Mouse (Mus musculus) MEL (cell line): ENCODE measurements around the gene Bola3. TPM values are rescaled to one million over a fixed set of nuclear protein-coding genes. Genes with fewer than 3 reads are reported as not detected.

Source experiments
- DNase-seq: peaks from one replicate; pipeline ENCODE4 v3.0.0; 2011; ENCODE audit warnings: low read depth, low spot score
- H3K27ac ChIP-seq: 2 replicates; pipeline ENCODE4 v1.5.1; 2012; ENCODE audit warnings: low read depth, mild to moderate bottlenecking, control low read depth, low read length, moderate library complexity; ENCODE audit not compliant: control insufficient read depth
- H3K27me3 ChIP-seq, 2 experiments: fragments of 150-350 bp in 1 of 2; sonication (generic) in 1 of 2; 2 replicates each; pipeline ENCODE4 v1.6.1; 2012; ENCODE audit warnings: low read length in 2 of 2, mild to moderate bottlenecking in 2 of 2, improper control_type of control experiment in 1 of 2, moderate library complexity in 1 of 2; ENCODE audit not compliant: insufficient read depth in 2 of 2, control insufficient read depth in 1 of 2
- H3K36me3 ChIP-seq, 2 experiments: 2 replicates each; pipeline ENCODE4 v1.6.1; 2012 to 2014; ENCODE audit warnings: low read length in 2 of 2, improper control_type of control experiment in 1 of 2, inconsistent platforms in 1 of 2, mild to moderate bottlenecking in 1 of 2; ENCODE audit not compliant: insufficient read depth in 2 of 2, control insufficient read depth in 1 of 2
- H3K4me1 ChIP-seq, 2 experiments: fragments of 150-350 bp in 1 of 2; sonication (generic) in 1 of 2; 2 replicates each; pipeline ENCODE4 v1.6.1; 2012; ENCODE audit warnings: low read length in 2 of 2, improper control_type of control experiment in 1 of 2, mild to moderate bottlenecking in 1 of 2; ENCODE audit not compliant: insufficient read depth in 2 of 2, control insufficient read depth in 1 of 2
- H3K4me3 ChIP-seq, 2 experiments: fragments of 150-350 bp in 1 of 2; sonication (generic) in 1 of 2; 2 replicates each; pipeline ENCODE4 v1.5.1; 2012; ENCODE audit warnings: low read depth in 2 of 2, low read length in 2 of 2, mild to moderate bottlenecking in 2 of 2, moderate library complexity in 2 of 2, control low read depth in 1 of 2, improper control_type of control experiment in 1 of 2; ENCODE audit not compliant: control insufficient read depth in 1 of 2, insufficient read depth in 1 of 2
- H3K79me2 ChIP-seq: 2 replicates; pipeline ENCODE4 v1.6.1; 2012; ENCODE audit warnings: mild to moderate bottlenecking, low read length, moderate library complexity; ENCODE audit not compliant: control insufficient read depth, poor library complexity, insufficient read depth
- H3K9ac ChIP-seq: 2 replicates; pipeline ENCODE4 v1.6.1; 2012; ENCODE audit warnings: low read depth, mild to moderate bottlenecking, control low read depth, low read length, moderate library complexity; ENCODE audit not compliant: control insufficient read depth, poor library complexity, severe bottlenecking
- H3K9me3 ChIP-seq: fragments of 150-350 bp; sonication (generic); replicated peaks from 2 replicates; pipeline ENCODE4 v1.6.1; 2012; ENCODE audit warnings: mild to moderate bottlenecking, low read length, improper control_type of control experiment, moderate library complexity; ENCODE audit not compliant: insufficient read depth
- CHD1 ChIP-seq: IDR thresholded peaks from 2 replicates; pipeline ENCODE4 v1.6.1; 2012; ENCODE audit warnings: low read depth, mild to moderate bottlenecking, inconsistent platforms, low read length, improper control_type of control experiment
- CTCF ChIP-seq, 3 experiments: IDR thresholded peaks in 2 of 3; conservative IDR thresholded peaks in 1 of 3; 2 replicates each; pipeline ENCODE4 v1.5.1; 2011 to 2012; ENCODE audit warnings: low read length in 3 of 3, low read depth in 2 of 3, mild to moderate bottlenecking in 2 of 3, improper control_type of control experiment in 1 of 3, inconsistent platforms in 1 of 3, mixed read lengths in 1 of 3, moderate library complexity in 1 of 3; ENCODE audit not compliant: control insufficient read depth in 1 of 3, insufficient read depth in 1 of 3, poor library complexity in 1 of 3, severe bottlenecking in 1 of 3
- E2F4 ChIP-seq: IDR thresholded peaks from 2 replicates; pipeline ENCODE4 v1.6.1; 2011; ENCODE audit warnings: low read depth, low read length, improper control_type of control experiment, borderline replicate concordance
- EP300 ChIP-seq, 2 experiments: IDR thresholded peaks; 2 replicates each; pipeline ENCODE4 v1.6.1; 2011; ENCODE audit warnings: improper control_type of control experiment in 2 of 2, low read length in 2 of 2, low read depth in 1 of 2, mild to moderate bottlenecking in 1 of 2
- ETS1 ChIP-seq: IDR thresholded peaks from 2 replicates; pipeline ENCODE4 v1.6.1; 2012; ENCODE audit warnings: low read depth, mild to moderate bottlenecking, inconsistent platforms, low read length, improper control_type of control experiment, moderate library complexity
- GABPA ChIP-seq: IDR thresholded peaks from 2 replicates; pipeline ENCODE4 v1.6.1; 2012; ENCODE audit warnings: low read depth, mild to moderate bottlenecking, inconsistent platforms, low read length, improper control_type of control experiment, moderate library complexity
- GATA1 ChIP-seq: IDR thresholded peaks from 2 replicates; pipeline ENCODE4 v1.6.1; 2011; ENCODE audit warnings: low read depth, low read length, improper control_type of control experiment
- JUND ChIP-seq: IDR thresholded peaks from 2 replicates; pipeline ENCODE4 v1.6.1; 2011; ENCODE audit warnings: low read depth, mild to moderate bottlenecking, improper control_type of control experiment, low read length
- KAT2A ChIP-seq: conservative IDR thresholded peaks from 2 replicates; pipeline ENCODE4 v1.6.1; 2012; ENCODE audit warnings: low read depth, low read length, improper control_type of control experiment, inconsistent platforms
- MAX ChIP-seq: IDR thresholded peaks from 2 replicates; pipeline ENCODE4 v1.6.1; 2011; ENCODE audit warnings: low read length, improper control_type of control experiment
- MAZ ChIP-seq: IDR thresholded peaks from 2 replicates; pipeline ENCODE4 v1.6.1; 2012; ENCODE audit warnings: low read depth, mild to moderate bottlenecking, inconsistent platforms, low read length, improper control_type of control experiment
- MEF2A ChIP-seq: IDR thresholded peaks from 2 replicates; pipeline ENCODE4 v1.6.1; 2014; ENCODE audit warnings: low read depth, mild to moderate bottlenecking, inconsistent platforms, low read length, improper control_type of control experiment; ENCODE audit not compliant: poor library complexity, insufficient replicate concordance, severe bottlenecking; ENCODE audit errors: extremely low read depth
- MXI1 ChIP-seq: IDR thresholded peaks from 2 replicates; pipeline ENCODE4 v1.6.1; 2011; ENCODE audit warnings: mild to moderate bottlenecking, low read depth, low read length, improper control_type of control experiment
- MYB ChIP-seq: IDR thresholded peaks from 2 replicates; pipeline ENCODE4 v1.6.1; 2011; ENCODE audit warnings: mild to moderate bottlenecking, low read depth, low read length, improper control_type of control experiment
- POLR2AphosphoS2 ChIP-seq: IDR thresholded peaks from 2 replicates; pipeline ENCODE4 v1.6.1; 2011; ENCODE audit warnings: low read length, improper control_type of control experiment
- POLR2AphosphoS5 ChIP-seq: IDR thresholded peaks from 2 replicates; pipeline ENCODE4 v1.6.1; 2012; ENCODE audit warnings: low read depth, borderline replicate concordance, mild to moderate bottlenecking, inconsistent platforms, low read length, moderate library complexity, mixed read lengths
- RAD21 ChIP-seq: IDR thresholded peaks from 2 replicates; pipeline ENCODE4 v1.6.1; 2011; ENCODE audit warnings: mild to moderate bottlenecking, low read depth, low read length, improper control_type of control experiment
- RCOR1 ChIP-seq: IDR thresholded peaks from 2 replicates; pipeline ENCODE4 v1.6.1; 2012; ENCODE audit warnings: low read depth, mild to moderate bottlenecking, inconsistent platforms, low read length, improper control_type of control experiment
- SIN3A ChIP-seq: IDR thresholded peaks from 2 replicates; pipeline ENCODE4 v1.6.1; 2012; ENCODE audit warnings: low read length, improper control_type of control experiment, inconsistent platforms
- SMC3 ChIP-seq: IDR thresholded peaks from 2 replicates; pipeline ENCODE4 v1.6.1; 2011; ENCODE audit warnings: low read depth, low read length, improper control_type of control experiment
- TAL1 ChIP-seq: IDR thresholded peaks from 2 replicates; pipeline ENCODE4 v1.6.1; 2012; ENCODE audit warnings: mild to moderate bottlenecking, inconsistent platforms, low read length, moderate library complexity, mixed read lengths
- UBTF ChIP-seq: IDR thresholded peaks from 2 replicates; pipeline ENCODE4 v1.6.1; 2012; ENCODE audit warnings: low read depth, mild to moderate bottlenecking, inconsistent platforms, low read length, improper control_type of control experiment, moderate library complexity, borderline replicate concordance; ENCODE audit not compliant: insufficient read depth
- USF1 ChIP-seq: IDR thresholded peaks from 2 replicates; pipeline ENCODE4 v1.6.1; 2014; ENCODE audit warnings: low read depth, mild to moderate bottlenecking, inconsistent platforms, low read length, improper control_type of control experiment, moderate library complexity
- USF2 ChIP-seq, 2 experiments: IDR thresholded peaks; 2 replicates each; pipeline ENCODE4 v1.6.1; 2011 to 2012; ENCODE audit warnings: improper control_type of control experiment in 2 of 2, low read length in 2 of 2, borderline replicate concordance in 1 of 2, inconsistent platforms in 1 of 2, low read depth in 1 of 2, mild to moderate bottlenecking in 1 of 2; ENCODE audit not compliant: insufficient read depth in 1 of 2
- ZC3H11A ChIP-seq: IDR thresholded peaks from 2 replicates; pipeline ENCODE4 v1.6.1; 2012; ENCODE audit warnings: low read depth, mild to moderate bottlenecking, inconsistent platforms, low read length, improper control_type of control experiment
- ZKSCAN1 ChIP-seq: IDR thresholded peaks from 2 replicates; pipeline ENCODE4 v1.6.1; 2012; ENCODE audit warnings: low read depth, mild to moderate bottlenecking, inconsistent platforms, low read length, improper control_type of control experiment, moderate library complexity
- ZMIZ1 ChIP-seq: IDR thresholded peaks from 2 replicates; pipeline ENCODE4 v1.6.1; 2012; ENCODE audit warnings: low read depth, mild to moderate bottlenecking, inconsistent platforms, low read length, improper control_type of control experiment, moderate library complexity
- ZNF384 ChIP-seq: IDR thresholded peaks from 2 replicates; pipeline ENCODE4 v1.6.1; 2012; ENCODE audit warnings: low read depth, mild to moderate bottlenecking, inconsistent platforms, low read length, improper control_type of control experiment
- polyA plus RNA-seq, 2 experiments: library from polyadenylated mRNA; stranded (reverse) in 1 of 2; unstranded in 1 of 2; fragments of >175 nt in 1 of 2; fragments of >200 nt in 1 of 2; gene quantifications; 2 replicates each; pipeline versions ENCODE4 v1.2.1 to v1.2.4; 2012; ENCODE audit warnings: low replicate concordance in 2 of 2, low read depth in 1 of 2; ENCODE audit not compliant: insufficient read length in 2 of 2, insufficient read depth in 1 of 2, missing spikeins in 1 of 2
- total RNA-seq: library from RNA; depleted of rRNA; stranded (reverse); fragments of 300-350 nt; gene quantifications from 2 replicates; pipeline ENCODE4 v1.2.3, GENCODE M21; 2012

Gene Bola3
- total and polyA plus RNA-seq, 3 experiments: 55.2 to 211 TPM; not detected in 1

DNA sequence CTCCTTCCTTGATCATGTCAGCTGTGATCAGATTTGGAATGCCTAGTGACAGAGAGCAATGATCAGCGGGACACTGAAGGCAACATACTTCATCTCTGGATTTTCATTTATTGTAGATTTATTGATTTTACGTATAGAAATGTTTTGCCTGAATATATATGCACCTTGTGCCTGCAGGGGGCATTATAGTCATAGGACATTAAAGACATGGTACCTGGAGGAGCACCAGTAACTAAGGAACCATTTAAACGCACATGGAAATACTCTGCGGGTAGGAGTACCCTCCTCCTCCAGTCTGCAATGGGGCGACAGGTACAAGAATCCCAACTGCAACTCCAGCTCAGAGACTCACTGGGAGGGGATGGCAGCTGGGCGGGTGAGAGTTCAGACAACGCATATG lies 39.9 kb upstream of the Bola3 start:
- no peaks in the 10 kb centered on the region for H3K4me1 ChIP-seq
- H3K27ac ChIP-seq: no peak overlapping the region
- H3K9ac ChIP-seq: no peak overlapping the region
- DNase-seq: no peak
- H3K9me3 ChIP-seq: no peaks in the 10 kb centered on the region
- H3K27me3 ChIP-seq: no peaks in the 10 kb centered on the region
- peaks cover 6% of the 10 kb centered on the region; the same call in 1 of the 2 replicates for H3K79me2 ChIP-seq
- TF ChIP-seq RAD21 (peak; percentile 34), POLR2AphosphoS5 (no peak), SMC3 (peak; percentile 23; the same call in 1 of the 2 replicates), CTCF (IDR thresholded peaks at IDR 0.05 in 2 of 3, conservative IDR thresholded peaks at IDR 0.05 in 1 of 3; ENCODE audit: control insufficient read depth in 1 of 3, insufficient read depth in 1 of 3, low read depth in 2 of 3, low read length in 3 of 3, poor library complexity in 1 of 3, severe bottlenecking in 1 of 3) (peak in 1 of 3 experiments; percentile 36; a peak in 2 of 6 replicates)
- H3K36me3 ChIP-seq: peaks cover 0 to 39% of the 10 kb centered on the region in 2 experiments; a peak in 2 of 4 replicates
- H3K4me3 ChIP-seq: no peak overlapping the region

DNA sequence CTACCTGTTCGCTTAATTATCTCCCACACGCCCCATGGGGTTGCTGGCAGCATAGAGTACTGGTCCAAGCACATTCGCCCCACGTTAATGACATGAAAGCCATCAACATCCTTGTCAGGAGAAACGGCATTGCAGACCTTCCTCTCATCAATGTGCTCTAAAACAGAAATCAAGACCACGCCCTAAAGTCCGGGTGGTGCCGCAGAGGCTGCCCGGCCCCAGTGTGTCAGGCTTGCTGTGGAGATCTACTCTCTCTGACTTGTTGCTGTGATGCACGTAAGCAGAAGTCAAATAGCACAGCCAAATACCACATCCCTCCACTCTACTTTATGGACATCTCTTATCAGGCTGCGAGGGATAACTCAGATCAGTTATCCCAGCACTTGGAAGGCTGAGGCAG lies 37.7 kb upstream of the Bola3 start:
- DNase-seq: no peak
- H3K4me1 ChIP-seq: peaks cover 4 to 9% of the 10 kb centered on the region in 2 experiments; a peak in 3 of 4 replicates

GRCm38 (mm10) chr6:83312021-83312420 lies 36.9 kb upstream of the Bola3 start:
- H3K9me3 ChIP-seq: no peaks in the 10 kb centered on the region
- no peak overlapping the region for H3K4me3 ChIP-seq
- H3K4me1 ChIP-seq: peaks cover 4 to 9% of the 10 kb centered on the region in 2 experiments; a peak in 3 of 4 replicates
- no peak overlapping the region for H3K27ac ChIP-seq
- H3K9ac ChIP-seq: no peak overlapping the region
- DNase-seq: no peak
- peaks cover 14 to 35% of the 10 kb centered on the region in 2 experiments for H3K36me3 ChIP-seq
- H3K27me3 ChIP-seq: no peaks in the 10 kb centered on the region
- peaks cover 34% of the 10 kb centered on the region for H3K79me2 ChIP-seq
- TF ChIP-seq CHD1: no peak
- no peak for TF ChIP-seq ZNF384
- TF ChIP-seq KAT2A: no peak
- TF ChIP-seq CTCF (IDR thresholded peaks at IDR 0.05 in 2 of 3, conservative IDR thresholded peaks at IDR 0.05 in 1 of 3; ENCODE audit: control insufficient read depth in 1 of 3, insufficient read depth in 1 of 3, low read depth in 2 of 3, low read length in 3 of 3, poor library complexity in 1 of 3, severe bottlenecking in 1 of 3): no peak
- TF ChIP-seq USF1: no peak
- no peak for TF ChIP-seq ZC3H11A
- no peak for TF ChIP-seq USF2 (IDR thresholded peaks at IDR 0.05; ENCODE audit: borderline replicate concordance in 1 of 2, insufficient read depth in 1 of 2, low read depth in 1 of 2, low read length in 2 of 2)
- TF ChIP-seq ZMIZ1: no peak
- no peak for TF ChIP-seq ETS1
- TF ChIP-seq MAZ: no peak
- no peak for TF ChIP-seq GATA1
- TF ChIP-seq MEF2A: no peak
- no peak for TF ChIP-seq POLR2AphosphoS2
- TF ChIP-seq EP300 (IDR thresholded peaks at IDR 0.05; ENCODE audit: low read depth in 1 of 2, low read length in 2 of 2): no peak
- TF ChIP-seq MAX: no peak
- no peak for TF ChIP-seq E2F4
- TF ChIP-seq GABPA: no peak
- no peak for TF ChIP-seq RCOR1

More for the DNA sequence above, 37.7 kb upstream of the Bola3 start:
- H3K9me3 ChIP-seq: no peaks in the 10 kb centered on the region
- H3K27ac ChIP-seq: no peak overlapping the region
- no peaks in the 10 kb centered on the region for H3K27me3 ChIP-seq
- no peak overlapping the region for H3K9ac ChIP-seq
- peaks cover 27% of the 10 kb centered on the region for H3K79me2 ChIP-seq
- TF ChIP-seq SMC3 (no peak), ZKSCAN1 (no peak), JUND (no peak), MAX (no peak), E2F4 (no peak), UBTF (no peak), TAL1 (no peak), SIN3A (no peak), MXI1 (no peak), KAT2A (no peak), MYB (no peak), MEF2A (no peak)
- TF ChIP-seq, all 39 proteins: peak for 0
- Histone ChIP-seq H3K4me3 (no peak overlapping the region), H3K36me3 (peaks cover 14 to 35% of the 10 kb centered on the region in 2 experiments)
